Mouse (Mus musculus): ENCODE measurements around the gene Cnpy4. TPM values are rescaled to one million over a fixed set of nuclear protein-coding genes. Genes with fewer than 3 reads are reported as not detected.
A peak's percentile ranks its signal among the peaks of the same experiment; 100 is the strongest.
"Not testable (repeated sequence)": the region's sequence is repeated elsewhere in the genome, so short reads cannot be mapped to it uniquely, and the experiment has no call there.

Cnpy4 gene
- polyA plus RNA-seq, 1 experiment from 2014 or later = 40.8 TPM

DNA sequence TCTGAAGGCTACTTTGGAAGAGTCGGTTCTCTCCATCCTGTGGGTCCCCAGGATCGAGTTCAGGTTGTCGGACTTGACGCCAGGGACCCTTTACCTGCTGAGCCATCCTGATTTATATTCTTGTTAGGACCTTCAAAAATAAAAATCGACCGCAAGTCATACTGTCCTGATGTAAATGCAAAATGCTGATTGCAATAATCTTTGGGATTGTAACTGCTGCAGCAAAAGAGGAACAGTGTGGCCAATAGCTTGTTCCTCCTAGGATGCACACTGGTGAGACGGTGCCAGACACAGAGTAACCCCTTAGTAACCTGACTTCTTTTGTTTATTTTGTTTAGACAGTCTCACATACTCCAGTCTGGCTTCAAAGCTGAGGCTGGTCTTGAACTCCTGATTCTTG, 8.2 kb downstream of the Cnpy4 start:
- no peaks in the 10 kb centered on the region for H3K27me3 ChIP-seq (replicated peaks; ENCODE audit: control insufficient read depth, insufficient read depth, low read length)
- H3K9me3 ChIP-seq (ENCODE audit: control insufficient read depth, low read length) = no peaks in the 10 kb centered on the region
- H3K36me3 ChIP-seq (ENCODE audit: control insufficient read depth, insufficient read depth) = no peaks in the 10 kb centered on the region; the same call in 1 of the 2 replicates
- H3K4me1 ChIP-seq (replicated peaks; ENCODE audit: control insufficient read depth, insufficient read depth, low read length) = peaks cover 11% of the 10 kb centered on the region
- peak overlapping the region; percentile 80 for H3K4me2 ChIP-seq (ENCODE audit: low read length)
- ATAC-seq = no peak
- no peak overlapping the region for H3K27ac ChIP-seq (ENCODE audit: low read length)
- 72% methylated on average over 7 of the region's 7 CpGs for WGBS
- peak overlapping the region; percentile 86 for H3K9ac ChIP-seq (replicated peaks; ENCODE audit: low read depth, low read length)
- H3K4me3 ChIP-seq (replicated peaks; ENCODE audit: low read length) = peak overlapping the region; percentile 66

DNA sequence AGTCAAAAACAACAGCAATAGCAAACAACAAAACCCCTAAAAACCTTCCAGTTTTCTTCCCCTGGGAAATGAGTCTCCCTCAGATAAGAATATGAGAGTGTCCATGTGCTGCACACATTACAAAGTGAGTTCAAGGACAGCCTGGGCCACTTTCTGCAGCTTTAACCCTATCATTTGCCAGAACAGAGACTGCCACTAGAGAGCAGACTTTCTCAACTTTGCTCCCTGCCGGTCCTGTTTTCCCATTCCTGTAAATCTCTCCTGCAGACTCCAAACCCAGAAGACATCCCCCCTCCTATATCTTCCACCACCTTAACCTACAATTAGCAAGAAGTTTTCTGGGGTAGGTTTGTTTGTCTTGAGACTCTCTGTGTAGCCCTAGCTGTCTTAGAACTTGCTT, 12.3 kb downstream of the Cnpy4 start:
- Histone ChIP-seq H3K4me2 (ENCODE audit: low read length) (no peak overlapping the region), H3K36me3 (ENCODE audit: control insufficient read depth, insufficient read depth) (no peaks in the 10 kb centered on the region), H3K9ac (replicated peaks; ENCODE audit: low read depth, low read length) (no peak overlapping the region), H3K27ac (ENCODE audit: low read length) (no peak overlapping the region), H3K27me3 (replicated peaks; ENCODE audit: control insufficient read depth, insufficient read depth, low read length) (no peaks in the 10 kb centered on the region), H3K9me3 (ENCODE audit: control insufficient read depth, low read length) (peaks cover 2% of the 10 kb centered on the region; the same call in 1 of the 2 replicates), H3K4me3 (replicated peaks; ENCODE audit: low read length) (no peak overlapping the region), H3K4me1 (replicated peaks; ENCODE audit: control insufficient read depth, insufficient read depth, low read length) (peaks cover 7% of the 10 kb centered on the region)
- ATAC-seq = no peak
- 4% methylated on average over 1 of the region's 1 CpGs for WGBS

DNA sequence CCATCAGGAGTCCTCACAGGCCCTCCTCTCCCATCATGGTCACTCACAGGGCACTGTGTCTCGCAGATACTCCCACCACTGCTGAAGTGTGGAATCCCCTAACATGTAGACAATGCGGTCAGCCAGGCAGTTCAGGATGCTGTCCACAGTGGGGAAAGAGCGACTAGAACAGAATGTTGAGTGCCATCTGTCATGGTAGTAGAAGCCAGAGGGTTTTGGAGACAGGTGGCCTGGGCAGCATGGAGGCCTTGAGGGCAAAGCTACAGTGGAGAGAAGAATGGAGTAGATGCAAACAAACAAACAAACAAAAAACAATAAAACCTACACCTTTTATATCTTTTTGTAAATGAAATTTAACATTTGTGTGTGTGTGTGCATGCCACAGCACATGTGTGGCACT, 14.8 kb downstream of the Cnpy4 start:
- 83% methylated on average over 3 of the region's 3 CpGs for WGBS

DNA sequence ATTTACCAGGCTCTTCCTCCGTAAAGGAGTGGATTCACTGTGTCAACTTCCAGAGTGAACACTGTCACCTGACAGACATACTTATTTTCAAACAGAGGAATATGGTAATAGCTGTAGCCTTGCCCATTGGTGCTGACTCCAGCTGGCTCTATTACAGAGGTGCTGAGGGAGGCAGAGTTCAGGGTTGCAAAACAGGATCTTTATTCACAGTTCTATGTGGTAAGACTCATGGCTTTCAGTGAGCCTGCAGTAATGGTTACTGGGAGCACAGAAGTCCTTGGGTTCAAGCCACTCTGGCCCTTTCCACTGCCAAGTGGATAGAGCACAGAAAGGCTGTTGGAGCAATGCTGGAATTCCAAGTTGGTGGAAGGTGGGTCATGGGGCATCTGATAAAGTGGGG, 20.0 kb downstream of the Cnpy4 start:
- Histone ChIP-seq H3K4me2 (ENCODE audit: low read length) (no peak overlapping the region), H3K27ac (ENCODE audit: low read length) (no peak overlapping the region), H3K4me3 (replicated peaks; ENCODE audit: low read length) (no peak overlapping the region), H3K36me3 (ENCODE audit: control insufficient read depth, insufficient read depth) (no peaks in the 10 kb centered on the region), H3K4me1 (replicated peaks; ENCODE audit: control insufficient read depth, insufficient read depth, low read length) (no peaks in the 10 kb centered on the region), H3K9ac (replicated peaks; ENCODE audit: low read depth, low read length) (no peak overlapping the region), H3K9me3 (ENCODE audit: control insufficient read depth, low read length) (peaks cover 4% of the 10 kb centered on the region; the same call in 1 of the 2 replicates), H3K27me3 (replicated peaks; ENCODE audit: control insufficient read depth, insufficient read depth, low read length) (no peaks in the 10 kb centered on the region)
- no peak for ATAC-seq
- 90% methylated on average over 1 of the region's 1 CpGs for WGBS

More for the DNA sequence above, 14.8 kb downstream of the Cnpy4 start:
- Histone ChIP-seq H3K9ac (replicated peaks; ENCODE audit: low read depth, low read length) (no peak overlapping the region), H3K9me3 (ENCODE audit: control insufficient read depth, low read length) (peaks cover 4% of the 10 kb centered on the region; the same call in 1 of the 2 replicates), H3K27ac (ENCODE audit: low read length) (no peak overlapping the region), H3K27me3 (replicated peaks; ENCODE audit: control insufficient read depth, insufficient read depth, low read length) (no peaks in the 10 kb centered on the region), H3K36me3 (ENCODE audit: control insufficient read depth, insufficient read depth) (no peaks in the 10 kb centered on the region), H3K4me3 (replicated peaks; ENCODE audit: low read length) (no peak overlapping the region), H3K4me1 (replicated peaks; ENCODE audit: control insufficient read depth, insufficient read depth, low read length) (no peaks in the 10 kb centered on the region), H3K4me2 (ENCODE audit: low read length) (no peak overlapping the region)
- ATAC-seq = no peak

DNA sequence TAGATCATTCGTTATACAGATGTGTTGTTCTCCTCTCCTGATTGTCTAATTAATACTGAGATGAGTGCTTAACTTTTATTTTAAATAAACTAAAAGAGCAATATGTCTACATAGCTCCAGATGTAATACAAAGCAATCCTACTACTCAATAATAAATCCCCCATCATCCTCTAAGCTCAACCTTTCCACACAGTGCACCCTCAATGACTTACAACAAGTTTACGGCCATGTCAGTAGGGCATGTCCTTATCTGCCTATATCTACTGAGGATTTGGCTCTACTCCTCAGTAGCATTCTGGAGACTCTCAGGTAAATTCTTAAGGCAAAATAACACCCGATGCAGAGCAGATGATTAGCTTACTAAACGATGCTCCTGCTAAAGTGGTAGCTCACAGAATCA, 20.6 kb downstream of the Cnpy4 start:
- Histone ChIP-seq H3K36me3 (ENCODE audit: control insufficient read depth, insufficient read depth) (no peaks in the 10 kb centered on the region), H3K9me3 (ENCODE audit: control insufficient read depth, low read length) (peaks cover 4% of the 10 kb centered on the region; the same call in 1 of the 2 replicates), H3K9ac (replicated peaks; ENCODE audit: low read depth, low read length) (no peak overlapping the region), H3K4me3 (replicated peaks; ENCODE audit: low read length) (no peak overlapping the region), H3K4me2 (ENCODE audit: low read length) (no peak overlapping the region), H3K27me3 (replicated peaks; ENCODE audit: control insufficient read depth, insufficient read depth, low read length) (no peaks in the 10 kb centered on the region), H3K4me1 (replicated peaks; ENCODE audit: control insufficient read depth, insufficient read depth, low read length) (no peaks in the 10 kb centered on the region), H3K27ac (ENCODE audit: low read length) (no peak overlapping the region)
- ATAC-seq = no peak
- WGBS = 88% methylated on average over 4 of the region's 4 CpGs

DNA sequence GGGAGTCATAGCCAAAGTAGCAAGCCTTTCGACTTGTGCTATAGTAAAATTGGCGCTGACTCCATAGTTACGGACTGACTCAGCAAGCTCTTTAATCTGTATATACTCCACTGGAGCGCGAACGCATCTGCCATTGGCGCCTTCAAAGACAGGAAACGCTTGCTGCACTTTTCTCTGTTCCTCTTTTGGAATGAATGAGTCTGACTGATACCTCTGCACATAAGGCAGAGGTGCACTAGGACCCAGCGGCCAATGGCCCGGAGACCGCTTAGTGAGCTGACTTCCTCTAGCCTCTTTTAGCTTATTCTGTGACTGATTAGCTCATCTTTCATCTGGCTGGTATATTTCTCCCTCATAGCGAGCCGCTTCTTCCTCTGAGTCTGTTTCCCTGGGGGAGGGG, 29.3 kb downstream of the Cnpy4 start:
- H3K27ac ChIP-seq (ENCODE audit: low read length); H3K27me3 ChIP-seq (replicated peaks; ENCODE audit: control insufficient read depth, insufficient read depth, low read length); H3K4me1 ChIP-seq (replicated peaks; ENCODE audit: control insufficient read depth, insufficient read depth, low read length); H3K4me2 ChIP-seq (ENCODE audit: low read length); ATAC-seq; H3K36me3 ChIP-seq (ENCODE audit: control insufficient read depth, insufficient read depth); H3K4me3 ChIP-seq (replicated peaks; ENCODE audit: low read length); H3K9ac ChIP-seq (replicated peaks; ENCODE audit: low read depth, low read length); H3K9me3 ChIP-seq (ENCODE audit: control insufficient read depth, low read length): not testable (repeated sequence)
- WGBS = 92% methylated on average over 13 of the region's 13 CpGs

DNA sequence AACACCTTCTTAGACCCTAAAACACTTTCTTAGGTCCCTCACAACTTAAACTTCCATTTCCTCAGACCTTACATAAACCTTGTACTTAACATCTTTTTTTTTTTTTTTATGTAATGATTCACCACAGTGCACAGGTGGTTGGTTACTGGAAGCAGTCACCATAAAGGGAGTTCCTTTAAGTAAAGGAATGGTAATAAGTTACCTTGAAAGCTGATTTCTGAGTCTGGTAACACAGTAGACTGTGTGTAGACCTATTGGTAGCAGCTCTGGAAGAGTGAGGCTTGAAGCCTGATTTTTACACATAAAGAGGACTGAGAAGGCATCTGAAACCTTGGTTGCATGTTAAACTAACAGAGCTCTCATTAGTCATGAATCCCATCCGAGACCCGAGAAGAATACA, 32.6 kb downstream of the Cnpy4 start:
- 0 out of 2 replicates have a peak, but pooled peaks cover 2% of the 10 kb centered on the region for H3K9me3 ChIP-seq (ENCODE audit: control insufficient read depth, low read length)
- H3K27me3 ChIP-seq (replicated peaks; ENCODE audit: control insufficient read depth, insufficient read depth, low read length) = no peaks in the 10 kb centered on the region
- no peak for ATAC-seq
- H3K4me1 ChIP-seq (replicated peaks; ENCODE audit: control insufficient read depth, insufficient read depth, low read length) = no peaks in the 10 kb centered on the region
- no peak overlapping the region for H3K27ac ChIP-seq (ENCODE audit: low read length)
- H3K36me3 ChIP-seq (ENCODE audit: control insufficient read depth, insufficient read depth) = no peaks in the 10 kb centered on the region
- no peak overlapping the region for H3K9ac ChIP-seq (replicated peaks; ENCODE audit: low read depth, low read length)
- WGBS = 88% methylated on average over 2 of the region's 2 CpGs
- no peak overlapping the region for H3K4me3 ChIP-seq (replicated peaks; ENCODE audit: low read length)
- no peak overlapping the region for H3K4me2 ChIP-seq (ENCODE audit: low read length)

DNA sequence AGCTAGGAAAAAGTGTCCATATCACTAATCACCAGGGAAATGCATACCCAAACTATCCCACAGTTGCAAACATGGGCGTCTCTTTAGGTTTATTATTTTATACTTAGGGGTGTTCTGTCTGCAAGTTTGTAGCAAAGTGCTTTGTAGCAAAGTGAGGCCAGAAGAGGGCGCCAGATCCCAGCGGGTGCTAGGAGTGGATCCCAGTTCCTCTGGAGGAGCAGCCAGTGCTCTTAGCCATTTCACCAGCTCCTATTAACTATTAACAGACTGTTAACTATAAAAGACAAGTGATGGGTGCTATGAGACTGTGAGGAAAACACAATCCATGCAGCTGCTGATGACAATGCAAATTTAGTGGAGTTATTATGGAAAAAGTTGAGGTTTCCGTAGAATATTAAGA, 34.8 kb downstream of the Cnpy4 start:
- Histone ChIP-seq H3K9me3 (ENCODE audit: control insufficient read depth, low read length) (no peaks in the 10 kb centered on the region), H3K4me1 (replicated peaks; ENCODE audit: control insufficient read depth, insufficient read depth, low read length) (no peaks in the 10 kb centered on the region), H3K4me2 (ENCODE audit: low read length) (no peak overlapping the region), H3K27me3 (replicated peaks; ENCODE audit: control insufficient read depth, insufficient read depth, low read length) (no peaks in the 10 kb centered on the region), H3K36me3 (ENCODE audit: control insufficient read depth, insufficient read depth) (no peaks in the 10 kb centered on the region), H3K9ac (replicated peaks; ENCODE audit: low read depth, low read length) (no peak overlapping the region), H3K27ac (ENCODE audit: low read length) (no peak overlapping the region), H3K4me3 (replicated peaks; ENCODE audit: low read length) (no peak overlapping the region)
- 26% methylated on average over 4 of the region's 4 CpGs for WGBS
- ATAC-seq = no peak

DNA sequence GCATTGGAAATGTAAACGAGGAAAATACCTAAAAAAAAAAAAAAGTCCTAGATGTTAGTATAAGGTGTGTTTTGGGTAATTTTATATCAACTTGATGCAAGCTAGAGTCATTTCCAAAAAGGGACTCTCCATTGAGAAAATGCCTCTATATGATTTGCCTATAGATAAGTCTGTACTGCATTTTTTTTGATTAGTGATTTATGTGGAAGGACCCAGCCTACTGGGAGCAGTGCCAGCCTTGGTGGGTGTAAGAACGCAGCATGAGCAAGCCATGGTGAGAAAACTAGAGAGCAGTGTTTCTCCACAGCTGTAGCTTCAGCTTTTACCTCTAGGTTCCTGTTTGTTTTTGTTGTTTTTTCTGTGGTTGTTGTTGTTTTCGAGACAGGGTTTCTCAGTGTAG, 36.0 kb downstream of the Cnpy4 start:
- Histone ChIP-seq H3K27me3 (replicated peaks; ENCODE audit: control insufficient read depth, insufficient read depth, low read length) (no peaks in the 10 kb centered on the region), H3K9me3 (ENCODE audit: control insufficient read depth, low read length) (no peaks in the 10 kb centered on the region), H3K36me3 (ENCODE audit: control insufficient read depth, insufficient read depth) (no peaks in the 10 kb centered on the region), H3K27ac (ENCODE audit: low read length) (no peak overlapping the region), H3K4me3 (replicated peaks; ENCODE audit: low read length) (no peak overlapping the region), H3K4me2 (ENCODE audit: low read length) (no peak overlapping the region), H3K4me1 (replicated peaks; ENCODE audit: control insufficient read depth, insufficient read depth, low read length) (no peaks in the 10 kb centered on the region), H3K9ac (replicated peaks; ENCODE audit: low read depth, low read length) (no peak overlapping the region)
- 65% methylated on average over 3 of the region's 3 CpGs for WGBS
- no peak for ATAC-seq

DNA sequence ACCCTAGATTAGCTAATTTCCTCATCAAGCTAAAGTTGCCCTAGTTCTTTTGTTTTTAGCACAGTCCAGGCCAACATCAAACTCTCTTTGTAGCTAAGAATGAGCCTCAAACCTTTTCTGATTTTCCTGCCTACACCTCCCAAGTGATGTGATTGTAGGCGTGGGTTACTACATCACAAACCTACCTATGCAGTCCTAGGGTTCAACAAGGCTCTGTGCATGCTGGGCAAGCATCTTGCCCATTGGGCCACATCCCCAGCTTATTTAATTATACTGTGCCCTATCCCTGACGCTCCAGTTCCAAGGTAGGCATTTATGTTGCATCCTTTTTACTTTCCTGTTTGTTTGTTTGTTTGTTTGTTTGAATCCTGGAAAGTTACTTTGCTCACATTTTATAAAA, 38.4 kb downstream of the Cnpy4 start, which contains the start of gene Nxpe5:
Gene Nxpe5 (plus strand): TSS at position 199 of the 400 bp plus-strand sequence.
- H3K9ac ChIP-seq (replicated peaks; ENCODE audit: low read depth, low read length) = no peak within 1 kb of the TSS
- WGBS = 59% methylated on average over 2 of the region's 2 CpGs
- no peaks in the 10 kb centered on the region for H3K9me3 ChIP-seq (ENCODE audit: control insufficient read depth, low read length)
- no peaks in the 10 kb centered on the region for H3K4me1 ChIP-seq (replicated peaks; ENCODE audit: control insufficient read depth, insufficient read depth, low read length)
- no peaks in the 10 kb centered on the region for H3K27me3 ChIP-seq (replicated peaks; ENCODE audit: control insufficient read depth, insufficient read depth, low read length)
- H3K4me2 ChIP-seq (ENCODE audit: low read length) = no peak within 1 kb of the TSS
- ATAC-seq = no peak
- no peaks in the 10 kb centered on the region for H3K36me3 ChIP-seq (ENCODE audit: control insufficient read depth, insufficient read depth)
- H3K4me3 ChIP-seq (replicated peaks; ENCODE audit: low read length) = no peak within 1 kb of the TSS
- H3K27ac ChIP-seq (ENCODE audit: low read length) = no peak within 1 kb of the TSS

Measured in forebrain, embryonic 16.5 days (tissue).